Mouse (Mus musculus): Measurements from ENCODE around the gene Stk32c. TPM values are rescaled to one million over a fixed set of nuclear protein-coding genes. Genes with fewer than 3 reads are reported as not detected.

Stk32c gene
- polyA plus RNA-seq, 2 experiments, result 0.32 to 4.1 TPM

- 81% methylated on average over 10 of the region's 10 CpGs for WGBS
- no peak overlapping the region for H3K4me2 ChIP-seq (replicated peaks; ENCODE audit: low read depth, low read length, severe bottlenecking)
- DNase-seq (ENCODE audit: low spot score), result peak; percentile 10
- TF ChIP-seq POLR2A (IDR thresholded peaks at IDR 0.05; ENCODE audit: borderline replicate concordance, extremely low read depth, insufficient read depth, insufficient read length), result no peak
- H3K36me3 ChIP-seq (ENCODE audit: control insufficient read depth, insufficient read depth, low read length), result no peaks in the 10 kb centered on the region
- no peak overlapping the region for H3K9ac ChIP-seq (ENCODE audit: low read depth, low read length, severe bottlenecking)
- no peak for ATAC-seq (ENCODE audit: low FRiP score, low read depth)
- H3K27ac ChIP-seq (replicated peaks; ENCODE audit: low read depth, low read length), result no peak overlapping the region
- no peaks in the 10 kb centered on the region for H3K9me3 ChIP-seq (ENCODE audit: control insufficient read depth, low read length)
- no peak overlapping the region for H3K4me3 ChIP-seq (replicated peaks; ENCODE audit: low read length)
- no peaks in the 10 kb centered on the region for H3K4me1 ChIP-seq (ENCODE audit: control insufficient read depth, insufficient read depth, low read length)
- H3K27me3 ChIP-seq (ENCODE audit: control insufficient read depth, insufficient read depth, low read length), result no peaks in the 10 kb centered on the region
These were observed 56.6 kb downstream of the Stk32c start for GRCm38 (mm10) chr7:139156341-139157058.

GRCm38 (mm10) chr7:139152927-139153326, 60.2 kb downstream of the Stk32c start:
- Histone ChIP-seq H3K4me1 (ENCODE audit: control insufficient read depth, insufficient read depth, low read length) (0 out of 2 replicates have a peak, but pooled peaks cover 3% of the 10 kb centered on the region), H3K9me3 (ENCODE audit: control insufficient read depth, low read length) (no peaks in the 10 kb centered on the region), H3K36me3 (ENCODE audit: control insufficient read depth, insufficient read depth, low read length) (no peaks in the 10 kb centered on the region), H3K9ac (ENCODE audit: low read depth, low read length, severe bottlenecking) (no peak overlapping the region), H3K27me3 (ENCODE audit: control insufficient read depth, insufficient read depth, low read length) (no peaks in the 10 kb centered on the region), H3K4me2 (replicated peaks; ENCODE audit: low read depth, low read length, severe bottlenecking) (no peak overlapping the region), H3K4me3 (replicated peaks; ENCODE audit: low read length) (no peak overlapping the region), H3K27ac (replicated peaks; ENCODE audit: low read depth, low read length) (no peak overlapping the region)
- WGBS, result 82% methylated on average over 6 of the region's 7 CpGs
- no peak for TF ChIP-seq POLR2A (IDR thresholded peaks at IDR 0.05; ENCODE audit: borderline replicate concordance, extremely low read depth, insufficient read depth, insufficient read length)
- no peak for DNase-seq (ENCODE audit: low spot score)
- no peak for ATAC-seq (ENCODE audit: low FRiP score, low read depth)

- Histone ChIP-seq H3K4me2 (replicated peaks; ENCODE audit: low read depth, low read length, severe bottlenecking) (no peak overlapping the region), H3K9me3 (ENCODE audit: control insufficient read depth, low read length) (no peaks in the 10 kb centered on the region), H3K9ac (ENCODE audit: low read depth, low read length, severe bottlenecking) (no peak overlapping the region), H3K27ac (replicated peaks; ENCODE audit: low read depth, low read length) (no peak overlapping the region), H3K36me3 (ENCODE audit: control insufficient read depth, insufficient read depth, low read length) (no peaks in the 10 kb centered on the region), H3K27me3 (ENCODE audit: control insufficient read depth, insufficient read depth, low read length) (no peaks in the 10 kb centered on the region), H3K4me3 (replicated peaks; ENCODE audit: low read length) (no peak overlapping the region), H3K4me1 (ENCODE audit: control insufficient read depth, insufficient read depth, low read length) (0 out of 2 replicates have a peak, but pooled peaks cover 3% of the 10 kb centered on the region)
- 34% methylated on average over 10 of the region's 10 CpGs for WGBS
- TF ChIP-seq POLR2A (IDR thresholded peaks at IDR 0.05; ENCODE audit: borderline replicate concordance, extremely low read depth, insufficient read depth, insufficient read length), result no peak
- peak; percentile 15 for DNase-seq (ENCODE audit: low spot score)
- 0 out of 2 replicates have a peak, but pooled peaks have one; percentile 62 for ATAC-seq (ENCODE audit: low FRiP score, low read depth)
These were observed 62.0 kb downstream of the Stk32c start for GRCm38 (mm10) chr7:139151116-139151515.

- H3K4me2 ChIP-seq (replicated peaks; ENCODE audit: low read depth, low read length, severe bottlenecking), result no peak overlapping the region
- H3K27me3 ChIP-seq (ENCODE audit: control insufficient read depth, insufficient read depth, low read length), result no peaks in the 10 kb centered on the region
- ATAC-seq (ENCODE audit: low FRiP score, low read depth), result no peak
- H3K9me3 ChIP-seq (ENCODE audit: control insufficient read depth, low read length), result no peaks in the 10 kb centered on the region
- H3K9ac ChIP-seq (ENCODE audit: low read depth, low read length, severe bottlenecking), result no peak overlapping the region
- no peak overlapping the region for H3K27ac ChIP-seq (replicated peaks; ENCODE audit: low read depth, low read length)
- H3K4me3 ChIP-seq (replicated peaks; ENCODE audit: low read length), result no peak overlapping the region
- WGBS, result 33% methylated on average over 6 of the region's 7 CpGs
- TF ChIP-seq POLR2A (IDR thresholded peaks at IDR 0.05; ENCODE audit: borderline replicate concordance, extremely low read depth, insufficient read depth, insufficient read length), result no peak
- no peak for DNase-seq (ENCODE audit: low spot score)
- 0 out of 2 replicates have a peak, but pooled peaks cover 3% of the 10 kb centered on the region for H3K4me1 ChIP-seq (ENCODE audit: control insufficient read depth, insufficient read depth, low read length)
- no peaks in the 10 kb centered on the region for H3K36me3 ChIP-seq (ENCODE audit: control insufficient read depth, insufficient read depth, low read length)
These were observed 63.7 kb downstream of the Stk32c start for GRCm38 (mm10) chr7:139149373-139149772.

- ATAC-seq (ENCODE audit: low FRiP score, low read depth) (no peak), DNase-seq (ENCODE audit: low spot score) (no peak)
- no peaks in the 10 kb centered on the region for H3K36me3 ChIP-seq (ENCODE audit: control insufficient read depth, insufficient read depth, low read length)
- TF ChIP-seq POLR2A (IDR thresholded peaks at IDR 0.05; ENCODE audit: borderline replicate concordance, extremely low read depth, insufficient read depth, insufficient read length), result no peak
- WGBS, result 34% methylated on average over 4 of the region's 4 CpGs
- H3K27ac ChIP-seq (replicated peaks; ENCODE audit: low read depth, low read length), result no peak overlapping the region
- H3K4me3 ChIP-seq (replicated peaks; ENCODE audit: low read length), result no peak overlapping the region
- H3K4me2 ChIP-seq (replicated peaks; ENCODE audit: low read depth, low read length, severe bottlenecking), result no peak overlapping the region
- H3K9ac ChIP-seq (ENCODE audit: low read depth, low read length, severe bottlenecking), result no peak overlapping the region
- no peaks in the 10 kb centered on the region for H3K27me3 ChIP-seq (ENCODE audit: control insufficient read depth, insufficient read depth, low read length)
- H3K4me1 ChIP-seq (ENCODE audit: control insufficient read depth, insufficient read depth, low read length), result 0 out of 2 replicates have a peak, but pooled peaks cover 3% of the 10 kb centered on the region
- no peaks in the 10 kb centered on the region for H3K9me3 ChIP-seq (ENCODE audit: control insufficient read depth, low read length)
These were observed 65.7 kb downstream of the Stk32c start for GRCm38 (mm10) chr7:139147360-139147759.
